Mouse (Mus musculus) heart, embryonic 15.5 days (tissue): ENCODE results near the gene Eno2. TPM values are rescaled to one million over a fixed set of nuclear protein-coding genes. Genes with fewer than 3 reads are reported as not detected.
"Not testable (repeated sequence)": the region's sequence is repeated elsewhere in the genome, so short reads cannot be mapped to it uniquely, and the experiment has no call there.

Source experiments
- ATAC-seq: fragments of 200-750 bp; cut with Nextera tagmentation; replicated peaks from 2 replicates; pipeline ENCODE4 v1.8.0; 2017; ENCODE audit warnings: low read depth, moderate TSS enrichment; ENCODE audit not compliant: insufficient number of reproducible peaks, insufficient read depth, low FRiP score
- H3K27ac ChIP-seq: fragments of 300-500 bp; sonication (generic); 2 replicates; pipeline ENCODE4 v1.5.1; 2015; ENCODE audit warnings: mild to moderate bottlenecking, inconsistent platforms
- H3K27me3 ChIP-seq: fragments of 300-500 bp; sonication (generic); 2 replicates; pipeline ENCODE4 v1.6.1; 2015; ENCODE audit warnings: inconsistent platforms
- H3K36me3 ChIP-seq: fragments of 300-500 bp; sonication (generic); 2 replicates; pipeline ENCODE4 v1.6.1; 2015; ENCODE audit warnings: mild to moderate bottlenecking, inconsistent platforms
- H3K4me1 ChIP-seq: fragments of 300-500 bp; sonication (generic); replicated peaks from 2 replicates; pipeline ENCODE4 v1.6.1; 2015; ENCODE audit warnings: inconsistent platforms
- H3K4me2 ChIP-seq: fragments of 300-500 bp; sonication (generic); 2 replicates; pipeline ENCODE4 v1.6.1; 2015; ENCODE audit warnings: inconsistent platforms, mild to moderate bottlenecking, moderate library complexity
- H3K4me3 ChIP-seq: fragments of 300-500 bp; sonication (generic); 2 replicates; pipeline ENCODE4 v1.5.1; 2015; ENCODE audit warnings: mild to moderate bottlenecking, inconsistent platforms
- H3K9ac ChIP-seq: fragments of 300-500 bp; sonication (generic); 2 replicates; pipeline ENCODE4 v1.6.1; 2015; ENCODE audit warnings: mild to moderate bottlenecking, inconsistent platforms
- H3K9me3 ChIP-seq: fragments of 300-500 bp; sonication (generic); replicated peaks from 2 replicates; pipeline ENCODE4 v1.6.1; 2016; ENCODE audit warnings: inconsistent platforms
- WGBS: fragments of 180-500 bp; shearing (Covaris S2); methylation state at CpG from one replicate; pipeline ENCODE4 v1.1.7; 2015; ENCODE audit warnings: mixed read lengths; 5-methylcytosine and 5-hydroxymethylcytosine counted together
- polyA plus RNA-seq: library from polyadenylated mRNA; unstranded; fragments of >200 nt; fragmentation: Nextera tagmentation; extraction: Ambion mirVana; gene quantifications from 2 replicates; pipeline ENCODE4 v1.2.1, GENCODE M21; 2015

Gene Eno2
- polyA plus RNA-seq, 1 experiment from 2014 or later: 2.7 TPM

DNA sequence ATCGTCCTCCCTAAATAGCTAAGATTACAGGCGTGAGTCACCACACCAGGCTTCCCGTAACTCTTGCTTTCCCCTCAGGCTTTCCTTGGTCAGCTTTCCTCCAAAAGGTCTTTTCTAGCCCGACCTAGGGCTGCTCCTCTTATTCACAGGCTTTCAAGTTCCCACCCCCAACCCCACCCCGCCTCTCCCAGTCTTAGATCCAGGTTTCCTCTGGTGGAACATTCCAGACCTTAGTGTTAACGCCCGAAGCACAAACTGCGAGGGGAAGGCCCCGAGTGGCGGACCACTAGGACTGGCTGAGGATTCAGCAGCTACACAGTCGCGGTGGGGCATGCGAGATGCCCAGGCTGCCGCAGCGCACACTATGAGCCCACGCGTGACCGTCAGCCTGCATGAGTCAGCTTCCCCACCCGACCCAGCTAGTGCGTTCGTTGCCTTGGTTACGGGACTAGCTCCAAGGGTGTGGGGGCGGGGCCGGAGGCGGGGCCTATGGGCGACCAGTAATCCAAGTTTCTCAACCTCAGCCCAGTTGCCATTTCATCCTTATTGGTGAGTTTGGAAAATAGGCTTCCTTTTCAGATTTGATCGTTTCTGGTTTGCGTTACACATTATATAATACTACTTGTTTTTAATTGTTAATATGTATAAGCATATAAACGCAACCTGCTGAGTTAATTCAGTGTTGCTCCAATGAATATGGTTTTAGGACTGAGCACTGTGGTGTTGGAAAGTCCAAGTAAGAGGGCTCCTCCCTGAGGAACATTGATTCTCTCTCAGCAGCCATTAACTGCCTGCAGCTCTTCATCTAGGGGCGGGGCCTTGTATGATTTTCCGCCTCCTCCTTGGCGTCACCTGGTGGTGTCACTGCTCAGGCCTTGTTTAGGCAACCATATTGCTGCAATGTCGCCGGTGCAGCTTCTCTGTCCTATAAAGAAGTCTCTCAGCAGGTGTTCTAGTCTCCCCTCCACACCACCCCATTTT, 36.2 kb upstream of the Eno2 start:
- Histone ChIP-seq H3K4me1 (peaks cover 41% of the 10 kb centered on the region), H3K9me3 (no peaks in the 10 kb centered on the region), H3K4me2 (peak overlapping the region; percentile 91), H3K36me3 (peaks cover 7% of the 10 kb centered on the region), H3K4me3 (peak overlapping the region; percentile 58), H3K27me3 (no peaks in the 10 kb centered on the region), H3K9ac (peak overlapping the region; percentile 63), H3K27ac (peak overlapping the region; percentile 91)
- 1% methylated on average over 34 of the region's 34 CpGs for WGBS
- ATAC-seq: peak; percentile 75

DNA sequence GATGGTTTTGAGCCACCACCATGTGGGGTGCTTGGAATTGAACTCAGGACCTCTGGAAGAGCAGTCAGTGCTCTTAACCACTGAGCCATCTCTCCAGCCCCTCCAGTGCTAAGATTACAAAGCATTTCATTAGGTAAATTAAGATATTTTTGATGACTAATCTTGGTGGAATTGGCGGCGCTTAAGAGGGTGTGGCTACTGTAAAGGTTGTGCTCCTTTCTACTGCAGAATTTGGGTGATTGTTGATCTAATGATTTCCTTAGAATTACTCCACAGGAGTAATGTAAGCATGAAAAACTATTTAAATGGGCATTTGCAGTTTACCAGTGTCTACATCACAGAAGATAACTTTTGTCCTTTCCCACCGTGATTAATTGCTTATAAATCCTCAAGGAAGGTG, 34.9 kb upstream of the Eno2 start:
- peaks cover 28% of the 10 kb centered on the region for H3K4me1 ChIP-seq
- no peaks in the 10 kb centered on the region for H3K9me3 ChIP-seq

GRCm38 (mm10) chr6:124803691-124804090, 34.2 kb upstream of the Eno2 start:
- H3K36me3 ChIP-seq, H3K4me3 ChIP-seq, H3K4me2 ChIP-seq, H3K27ac ChIP-seq, H3K9ac ChIP-seq, ATAC-seq, H3K9me3 ChIP-seq, H3K27me3 ChIP-seq: not testable (repeated sequence)
- H3K4me1 ChIP-seq: peaks cover 28% of the 10 kb centered on the region
- 91% methylated on average over 4 of the region's 4 CpGs for WGBS

More for the DNA sequence above, 34.9 kb upstream of the Eno2 start:
- H3K4me3 ChIP-seq: no peak overlapping the region
- WGBS: 83% methylated on average over 3 of the region's 3 CpGs
- no peaks in the 10 kb centered on the region for H3K27me3 ChIP-seq
- H3K36me3 ChIP-seq: no peaks in the 10 kb centered on the region
- H3K4me2 ChIP-seq: no peak overlapping the region
- 0 out of 2 replicates have a peak overlapping the region, but pooled peaks have one; percentile 91 for H3K27ac ChIP-seq
- H3K9ac ChIP-seq: no peak overlapping the region
- ATAC-seq: no peak

GRCm38 (mm10) chr6:124803061-124803460, 33.6 kb upstream of the Eno2 start:
- Histone ChIP-seq H3K27ac (no peak overlapping the region), H3K4me1 (peaks cover 25% of the 10 kb centered on the region), H3K27me3 (no peaks in the 10 kb centered on the region), H3K4me3 (no peak overlapping the region), H3K9ac (no peak overlapping the region), H3K9me3 (no peaks in the 10 kb centered on the region), H3K36me3 (no peaks in the 10 kb centered on the region), H3K4me2 (no peak overlapping the region)
- WGBS: 77% methylated on average over 3 of the region's 3 CpGs
- no peak for ATAC-seq

DNA sequence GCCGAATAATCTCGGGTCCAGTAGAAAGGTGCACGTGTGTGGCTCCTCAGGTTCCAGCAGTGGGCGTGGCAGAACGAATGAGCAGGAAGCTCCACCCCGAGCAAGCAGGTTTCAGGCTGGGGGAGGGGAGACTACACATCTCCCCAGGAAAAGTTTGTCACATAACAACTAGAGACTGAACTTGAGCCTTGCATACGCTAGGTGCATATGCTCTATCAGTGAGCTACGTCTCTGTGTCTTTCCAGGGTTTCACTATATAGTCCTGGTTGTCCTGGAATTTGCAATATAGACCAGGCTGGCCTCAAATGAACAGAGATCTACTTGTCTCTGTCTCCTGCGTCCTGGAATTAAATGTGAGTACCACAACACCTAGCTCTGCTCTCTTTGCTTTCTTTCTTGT, 32.9 kb upstream of the Eno2 start:
- 14% methylated on average over 7 of the region's 9 CpGs for WGBS
- not testable (repeated sequence) for H3K9ac ChIP-seq, H3K27ac ChIP-seq

DNA sequence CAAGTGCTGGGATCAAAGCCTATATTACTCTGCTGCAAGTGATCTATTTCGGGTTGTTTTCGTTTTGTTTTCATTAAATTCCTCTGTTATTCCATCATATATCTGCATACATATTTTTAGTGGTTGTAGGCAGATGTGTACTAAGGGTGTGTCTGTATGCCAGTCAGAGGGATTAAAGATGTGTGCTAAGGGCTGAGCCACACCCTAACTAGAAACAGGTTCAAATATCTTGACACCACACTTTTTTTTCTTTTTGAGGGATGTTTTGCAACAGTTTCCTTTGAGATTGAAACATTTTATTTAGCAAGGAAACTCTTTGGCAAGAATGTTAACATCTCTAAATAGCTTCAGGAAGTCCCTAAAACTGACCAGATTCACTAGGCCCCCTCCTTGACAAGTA, 26.7 kb upstream of the Eno2 start:
- H3K9ac ChIP-seq: no peak overlapping the region
- no peaks in the 10 kb centered on the region for H3K4me1 ChIP-seq
- H3K27ac ChIP-seq: no peak overlapping the region
- no peak for ATAC-seq
- H3K36me3 ChIP-seq: no peaks in the 10 kb centered on the region
- no peak overlapping the region for H3K4me3 ChIP-seq
- 74% methylated on average over 2 of the region's 2 CpGs for WGBS
- H3K9me3 ChIP-seq: no peaks in the 10 kb centered on the region
- H3K4me2 ChIP-seq: no peak overlapping the region
- no peaks in the 10 kb centered on the region for H3K27me3 ChIP-seq

More for the DNA sequence above, 32.9 kb upstream of the Eno2 start:
- not testable (repeated sequence) for H3K9me3 ChIP-seq, H3K36me3 ChIP-seq, ATAC-seq, H3K27me3 ChIP-seq
- H3K4me3 ChIP-seq: peak overlapping the region; percentile 28
- H3K4me2 ChIP-seq: peak overlapping the region; percentile 49
- H3K4me1 ChIP-seq: peaks cover 20% of the 10 kb centered on the region

GRCm38 (mm10) chr6:124795781-124796180, 26.3 kb upstream of the Eno2 start:
- no peaks in the 10 kb centered on the region for H3K4me1 ChIP-seq
- H3K9ac ChIP-seq: no peak overlapping the region
- no peak overlapping the region for H3K4me2 ChIP-seq
- no peaks in the 10 kb centered on the region for H3K9me3 ChIP-seq
- H3K27me3 ChIP-seq: no peaks in the 10 kb centered on the region
- ATAC-seq: no peak
- WGBS: 77% methylated on average over 4 of the region's 4 CpGs
- no peaks in the 10 kb centered on the region for H3K36me3 ChIP-seq
- no peak overlapping the region for H3K4me3 ChIP-seq
- no peak overlapping the region for H3K27ac ChIP-seq

- ATAC-seq: no peak
- Histone ChIP-seq H3K4me1 (no peaks in the 10 kb centered on the region), H3K4me2 (no peak overlapping the region), H3K9ac (no peak overlapping the region), H3K27ac (no peak overlapping the region), H3K4me3 (no peak overlapping the region), H3K9me3 (no peaks in the 10 kb centered on the region), H3K27me3 (no peaks in the 10 kb centered on the region), H3K36me3 (no peaks in the 10 kb centered on the region)
- 75% methylated on average over 3 of the region's 3 CpGs for WGBS
Measured at GRCm38 (mm10) chr6:124791911-124792310, 22.4 kb upstream of the Eno2 start.

- no peak overlapping the region for H3K27ac ChIP-seq
- no peak overlapping the region for H3K9ac ChIP-seq
- ATAC-seq: no peak
- no peaks in the 10 kb centered on the region for H3K9me3 ChIP-seq
- H3K36me3 ChIP-seq: no peaks in the 10 kb centered on the region
- no peak overlapping the region for H3K4me2 ChIP-seq
- H3K4me1 ChIP-seq: no peaks in the 10 kb centered on the region
- no peaks in the 10 kb centered on the region for H3K27me3 ChIP-seq
- 63% methylated on average over 4 of the region's 4 CpGs for WGBS
- no peak overlapping the region for H3K4me3 ChIP-seq
Measured at GRCm38 (mm10) chr6:124790121-124790520, 20.6 kb upstream of the Eno2 start.

GRCm38 (mm10) chr6:124789519-124789918, 20.0 kb upstream of the Eno2 start:
- H3K9me3 ChIP-seq: no peaks in the 10 kb centered on the region
- H3K36me3 ChIP-seq: no peaks in the 10 kb centered on the region
- no peak overlapping the region for H3K4me2 ChIP-seq
- H3K4me3 ChIP-seq: no peak overlapping the region
- H3K27ac ChIP-seq: no peak overlapping the region
- no peak overlapping the region for H3K9ac ChIP-seq
- 79% methylated on average over 4 of the region's 4 CpGs for WGBS
- no peaks in the 10 kb centered on the region for H3K27me3 ChIP-seq
- no peaks in the 10 kb centered on the region for H3K4me1 ChIP-seq
- ATAC-seq: no peak

DNA sequence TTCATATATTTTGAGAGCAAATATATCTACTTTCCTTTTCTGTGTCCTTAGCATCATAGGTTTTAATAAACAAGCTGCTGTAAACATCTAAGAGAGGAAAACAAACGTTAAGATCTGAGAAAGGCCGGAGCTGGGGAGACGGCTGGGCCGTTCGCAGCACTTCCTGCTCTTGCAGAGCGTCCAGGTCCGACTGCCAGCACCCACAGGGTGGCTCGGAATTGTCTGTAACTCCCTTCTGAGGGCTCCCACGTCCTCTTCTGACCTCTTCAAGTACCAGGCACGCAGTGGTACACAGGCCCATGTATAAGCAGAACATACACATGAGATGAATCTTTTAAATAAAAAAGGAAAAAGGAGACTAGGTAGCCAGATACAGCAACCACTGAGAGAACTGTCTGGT, 18.2 kb upstream of the Eno2 start:
- Histone ChIP-seq H3K9me3 (no peaks in the 10 kb centered on the region), H3K9ac (no peak overlapping the region), H3K4me1 (peaks cover 1% of the 10 kb centered on the region), H3K36me3 (no peaks in the 10 kb centered on the region), H3K27ac (no peak overlapping the region), H3K4me2 (no peak overlapping the region), H3K4me3 (no peak overlapping the region), H3K27me3 (no peaks in the 10 kb centered on the region)
- WGBS: 71% methylated on average over 10 of the region's 10 CpGs
- ATAC-seq: no peak
